Mouse (Mus musculus): Measurements from ENCODE around the gene Kpna7. TPM values are rescaled to one million over a fixed set of nuclear protein-coding genes. Genes with fewer than 3 reads are reported as not detected.

Gene Kpna7
- polyA plus RNA-seq, 1 experiment from 2014 or later, result 0.21 TPM

DNA sequence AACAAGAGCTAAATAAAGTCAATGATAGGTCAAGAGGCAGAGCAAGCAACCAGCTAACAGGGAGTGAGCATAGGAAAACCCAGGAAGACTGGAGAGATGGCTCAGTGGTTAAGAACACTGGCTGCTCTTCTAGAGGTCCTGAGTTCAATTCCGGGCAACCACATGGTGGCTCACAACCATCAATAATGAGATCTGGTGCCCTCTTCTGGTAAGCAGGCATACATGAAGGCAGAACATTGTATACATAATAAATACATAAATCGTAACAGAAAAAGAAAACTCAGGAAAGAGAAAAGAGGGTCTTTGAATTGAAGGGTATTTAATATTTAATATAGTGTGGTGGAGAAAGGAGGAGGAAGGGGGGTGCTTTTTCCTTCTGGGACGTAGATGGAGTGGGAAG is 112.6 kb downstream of the Kpna7 start:
- DNase-seq (ENCODE audit: low read depth, low spot score), result no peak
- ChIA-PET CTCF (interaction anchor here (0.7 to 2.4 kb wide), 17 partner anchors 12 to 127 kb away, joined by 3 to 11 read pairs (median 4); no protein-coding TSS in a partner anchor), POLR2A (no interaction called here)
- in situ Hi-C loops (cut with MboI; ENCODE audit: low pct_unique_long_range_greater_than_20kb), result no loop called here
- peak; percentile 83 for TF ChIP-seq CTCF (IDR thresholded peaks at IDR 0.05)
- ATAC-seq, result no peak
- H3K27me3 ChIP-seq, result no peaks in the 10 kb centered on the region

DNA sequence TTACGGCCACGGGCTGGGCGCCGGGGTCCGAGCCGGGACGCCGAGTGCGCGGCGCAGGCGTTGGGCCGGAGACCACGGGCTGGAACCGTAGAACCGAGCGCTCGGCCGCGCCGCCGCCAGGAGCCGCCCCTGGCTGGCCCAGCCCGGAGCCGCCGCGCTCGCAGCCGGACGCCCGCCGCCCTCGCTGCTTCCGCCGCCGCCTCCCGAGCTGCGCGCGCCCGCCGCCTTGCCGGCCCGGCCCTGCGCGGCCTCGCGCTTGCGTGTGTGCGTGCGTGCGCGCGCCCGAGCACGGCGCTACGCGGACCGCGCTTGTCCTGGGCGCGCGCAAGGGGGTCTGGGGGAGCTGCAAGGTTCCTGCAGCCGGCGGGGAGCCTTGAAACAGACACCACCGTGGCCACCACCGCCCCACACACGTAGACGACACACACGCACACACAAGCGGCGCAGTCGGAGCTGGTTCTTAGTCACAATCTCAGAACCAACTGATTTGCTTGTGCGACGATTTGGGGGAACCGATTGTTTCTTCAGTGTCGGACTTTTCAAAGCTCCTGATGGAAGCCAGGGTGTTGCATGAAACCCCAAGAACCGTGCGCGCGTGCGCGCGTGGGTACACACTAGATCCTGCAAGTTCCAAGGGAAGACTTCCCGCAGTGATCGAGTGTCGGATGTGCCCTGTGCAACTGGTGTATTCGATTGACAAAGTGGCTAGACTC is 118.0 kb downstream of the Kpna7 start, which contains the start of gene Smurf1:
TSS of gene Smurf1 (minus strand) at position 209 of the 713 bp plus-strand sequence.
- peak; percentile 34 for ATAC-seq
- in situ Hi-C loops (cut with MboI; ENCODE audit: low pct_unique_long_range_greater_than_20kb), result no loop called here
- no peak for DNase-seq (ENCODE audit: low read depth, low spot score)
- POLR2A ChIA-PET, result interaction anchor here (1.0 to 2.5 kb wide), 4 partner anchors 9 to 51 kb away, joined by 3 to 14 read pairs (median 3); no protein-coding TSS in a partner anchor
- no peak for TF ChIP-seq CTCF (IDR thresholded peaks at IDR 0.05)
- CTCF ChIA-PET, result interaction anchor here (1.0 to 1.5 kb wide), 4 partner anchors 20 to 81 kb away, joined by 3 to 5 read pairs (median 4); no protein-coding TSS in a partner anchor
- no peaks in the 10 kb centered on the region for H3K27me3 ChIP-seq

DNA sequence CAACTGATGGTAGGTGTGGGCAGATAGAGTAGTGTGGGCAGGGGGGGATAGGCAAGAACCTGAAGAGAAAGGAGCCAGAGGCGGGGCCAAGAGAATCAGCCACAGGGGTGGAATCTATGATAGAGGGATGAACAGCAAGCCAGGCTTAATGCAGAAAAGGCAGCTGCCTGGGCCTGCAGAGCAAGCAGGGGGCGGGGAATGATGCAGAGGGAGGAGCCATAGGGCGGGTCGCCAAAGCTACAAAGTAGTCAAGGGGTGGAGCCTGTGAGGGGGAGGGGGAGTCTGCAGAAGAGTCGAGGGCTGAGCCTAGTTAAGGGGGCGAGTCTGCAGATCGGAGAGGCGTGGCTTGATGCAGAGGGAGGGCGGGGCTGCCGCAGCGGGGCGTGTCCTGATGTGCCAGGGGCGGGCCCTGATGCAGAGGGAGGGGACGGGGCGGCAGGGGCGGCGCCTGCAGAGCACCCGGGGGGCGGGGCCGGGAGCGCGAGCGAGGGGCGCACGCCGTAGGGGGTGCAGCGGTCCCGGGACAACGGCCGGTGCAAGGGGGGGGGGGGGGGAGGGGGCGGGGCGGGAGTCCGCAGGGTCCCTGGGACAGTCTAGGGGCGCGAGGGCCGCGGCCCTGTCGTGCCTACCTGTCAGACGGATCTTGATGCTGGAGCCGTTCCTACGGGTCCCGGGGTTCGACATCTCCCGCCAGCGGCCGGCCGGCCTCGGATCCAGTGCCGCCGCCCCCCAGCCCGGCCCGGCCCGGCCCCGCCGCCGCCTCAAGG is 118.8 kb downstream of the Kpna7 start:
- CTCF ChIA-PET, result interaction anchor here (1.5 kb wide), 1 partner anchor 57 kb away, joined by 5 read pairs; no protein-coding TSS in a partner anchor
- DNase-seq (ENCODE audit: low read depth, low spot score), result peak; percentile 73
- POLR2A ChIA-PET, result interaction anchor here (1.5 to 2.5 kb wide), 2 partner anchors 15 to 50 kb away, joined by 7 to 14 read pairs; no protein-coding TSS in a partner anchor
- TF ChIP-seq CTCF (IDR thresholded peaks at IDR 0.05), result no peak
- no peaks in the 10 kb centered on the region for H3K27me3 ChIP-seq
- peak; percentile 66 for ATAC-seq
- in situ Hi-C loops (cut with MboI; ENCODE audit: low pct_unique_long_range_greater_than_20kb), result loop anchor here (5.0 kb wide), 1 partner anchor 48 kb away; no protein-coding TSS in a partner anchor

DNA sequence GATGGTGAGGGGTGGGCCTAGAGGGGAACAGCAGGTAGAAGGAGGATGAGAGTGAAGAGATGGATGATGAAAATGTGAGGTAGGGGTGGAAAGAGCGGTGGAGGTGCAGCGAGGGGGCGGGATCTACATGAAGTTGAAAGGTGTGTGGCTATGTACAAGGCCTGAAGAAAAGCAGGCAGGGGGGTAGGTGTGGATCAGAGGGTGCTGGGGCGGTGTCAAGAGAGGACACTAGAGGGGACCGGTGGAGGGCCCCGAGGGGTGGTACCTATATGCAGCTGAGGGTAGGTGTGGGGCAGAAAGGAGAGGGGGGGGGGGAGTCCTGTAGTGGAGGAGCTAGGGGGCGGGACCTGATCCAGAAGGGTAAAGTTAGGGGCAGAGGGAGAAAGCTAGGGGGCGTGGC is 119.4 kb downstream of the Kpna7 start:
- H3K27me3 ChIP-seq, result no peaks in the 10 kb centered on the region
- in situ Hi-C loops (cut with MboI; ENCODE audit: low pct_unique_long_range_greater_than_20kb), result loop anchor here (5.0 kb wide), 1 partner anchor 47 kb away; no protein-coding TSS in a partner anchor
- TF ChIP-seq CTCF (IDR thresholded peaks at IDR 0.05), result no peak
- DNase-seq (ENCODE audit: low read depth, low spot score) (no peak), ATAC-seq (no peak)
- POLR2A ChIA-PET, result interaction anchor here (1.1 to 2.5 kb wide), 3 partner anchors 15 to 63 kb away, joined by 3 to 14 read pairs (median 7); no protein-coding TSS in a partner anchor
- CTCF ChIA-PET, result no interaction called here

DNA sequence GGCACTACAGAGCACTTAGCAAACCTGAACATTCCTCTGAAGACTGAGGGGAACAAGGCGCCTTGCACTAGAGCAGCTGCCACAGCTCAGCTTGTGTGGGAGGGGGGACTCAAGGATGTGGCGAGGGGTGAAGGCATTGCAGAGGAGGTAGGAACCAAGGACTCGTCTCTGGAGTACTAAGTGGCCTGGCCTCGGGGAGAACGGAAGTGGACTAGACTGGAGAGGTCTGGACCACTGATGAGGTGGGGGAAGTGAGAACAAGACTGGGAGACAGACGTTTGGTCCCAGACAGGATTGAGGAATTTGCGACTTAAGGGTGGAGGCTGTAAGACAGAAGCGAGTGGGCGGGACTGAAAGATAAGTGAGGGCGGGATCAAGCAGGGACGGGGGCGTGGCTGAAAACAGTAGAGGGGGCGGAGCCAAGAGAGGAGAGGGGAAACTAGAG is 120.0 kb downstream of the Kpna7 start:
- TF ChIP-seq CTCF (IDR thresholded peaks at IDR 0.05), result no peak
- ATAC-seq, result peak; percentile 22

DNA sequence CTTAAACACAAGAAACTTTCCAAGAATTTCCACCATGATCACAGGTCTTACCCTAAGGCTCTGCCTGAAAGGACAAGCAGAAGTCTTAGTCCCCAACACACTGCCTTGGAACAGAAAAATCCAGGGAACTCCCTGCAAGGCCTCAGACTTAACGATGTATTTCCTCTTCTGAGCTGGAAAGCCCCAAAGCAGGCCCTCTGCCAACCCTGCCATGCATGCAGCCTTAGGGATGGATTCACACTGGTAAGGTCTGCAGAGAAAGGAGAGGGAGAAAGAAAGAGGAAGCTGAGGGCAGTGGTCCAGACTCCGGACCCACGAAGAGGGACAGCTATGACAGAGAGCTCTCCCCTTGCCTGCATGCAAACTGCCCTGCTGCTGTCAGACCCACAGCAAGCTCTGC is 120.4 kb downstream of the Kpna7 start:
- no peaks in the 10 kb centered on the region for H3K27me3 ChIP-seq
- no peak for TF ChIP-seq CTCF (IDR thresholded peaks at IDR 0.05)
- POLR2A ChIA-PET, result interaction anchor here (0.8 to 1.5 kb wide), 5 partner anchors 14 to 62 kb away, joined by 3 to 7 read pairs (median 3); no protein-coding TSS in a partner anchor
- in situ Hi-C loops (cut with MboI; ENCODE audit: low pct_unique_long_range_greater_than_20kb), result loop anchor here (5.0 kb wide), 1 partner anchor 46 kb away; no protein-coding TSS in a partner anchor
- ATAC-seq (no peak), DNase-seq (ENCODE audit: low read depth, low spot score) (peak; percentile 64)
- CTCF ChIA-PET, result interaction anchor here (1.0 kb wide), 1 partner anchor 9 kb away, joined by 3 read pairs; no protein-coding TSS in a partner anchor

More for the DNA sequence above, 120.0 kb downstream of the Kpna7 start:
- ChIA-PET POLR2A (interaction anchor here (0.8 to 1.5 kb wide), 4 partner anchors 14 to 63 kb away, joined by 3 to 7 read pairs (median 3); no protein-coding TSS in a partner anchor), CTCF (interaction anchor here (1.0 kb wide), 1 partner anchor 10 kb away, joined by 3 read pairs; no protein-coding TSS in a partner anchor)
- H3K27me3 ChIP-seq, result no peaks in the 10 kb centered on the region
- in situ Hi-C loops (cut with MboI; ENCODE audit: low pct_unique_long_range_greater_than_20kb), result loop anchor here (5.0 kb wide), 1 partner anchor 47 kb away; no protein-coding TSS in a partner anchor
- DNase-seq (ENCODE audit: low read depth, low spot score), result no peak

DNA sequence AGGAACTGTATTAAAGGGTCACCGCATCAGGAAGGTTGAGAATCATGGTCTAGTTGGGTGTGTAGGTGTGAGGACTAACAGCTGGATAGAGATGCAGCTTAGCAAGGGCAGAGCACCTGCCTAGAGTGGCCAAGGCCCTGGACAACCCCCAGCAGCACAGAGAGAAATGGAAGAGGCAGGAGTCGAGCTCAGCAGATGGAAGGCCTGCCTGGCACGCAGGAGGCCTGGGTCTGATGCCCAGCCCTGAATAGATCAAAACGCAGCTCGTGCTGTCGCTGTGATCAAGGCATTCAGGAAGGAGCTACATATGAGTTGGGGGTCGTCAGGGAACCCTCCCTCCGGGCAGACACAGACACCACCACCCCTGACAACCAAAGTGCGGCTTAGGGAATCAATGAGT is 125.6 kb downstream of the Kpna7 start:
- CTCF ChIA-PET, result interaction anchor here (0.7 to 1.5 kb wide), 3 partner anchors 31 to 48 kb away, joined by 3 read pairs; no protein-coding TSS in a partner anchor
- no peak for TF ChIP-seq CTCF (IDR thresholded peaks at IDR 0.05)
- no peak for DNase-seq (ENCODE audit: low read depth, low spot score)
- no peak for ATAC-seq
- POLR2A ChIA-PET, result no interaction called here
- in situ Hi-C loops (cut with MboI; ENCODE audit: low pct_unique_long_range_greater_than_20kb), result no loop called here
- no peaks in the 10 kb centered on the region for H3K27me3 ChIP-seq

DNA sequence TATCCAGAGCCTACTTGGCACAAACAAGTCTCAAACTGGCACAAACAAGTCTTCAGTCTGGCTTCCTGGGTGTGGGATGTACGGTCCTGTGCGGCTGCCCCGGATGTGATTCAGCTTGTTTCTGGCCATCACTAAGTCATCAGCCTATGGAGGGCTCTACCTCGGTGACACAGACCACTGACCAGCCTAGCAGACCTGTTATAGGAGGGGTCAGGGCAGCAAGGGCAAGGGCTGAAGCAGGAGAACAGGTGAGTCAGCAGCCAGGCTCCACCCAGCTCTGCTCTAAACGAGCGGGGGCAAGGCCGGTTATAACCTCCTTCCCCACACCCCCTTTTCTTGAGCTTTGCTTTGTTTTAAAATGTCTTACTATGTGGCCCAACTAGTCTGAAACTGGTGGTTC is 129.4 kb downstream of the Kpna7 start:
- CTCF ChIA-PET, result interaction anchor here (1.2 to 1.4 kb wide), 3 partner anchors 9 to 49 kb away, joined by 3 read pairs; no protein-coding TSS in a partner anchor
- TF ChIP-seq CTCF (IDR thresholded peaks at IDR 0.05), result no peak
- DNase-seq (ENCODE audit: low read depth, low spot score) (no peak), ATAC-seq (no peak)
- H3K27me3 ChIP-seq, result no peaks in the 10 kb centered on the region
- POLR2A ChIA-PET, result interaction anchor here (0.6 kb wide), 1 partner anchor 188 kb away, joined by 3 read pairs; no protein-coding TSS in a partner anchor
- in situ Hi-C loops (cut with MboI; ENCODE audit: low pct_unique_long_range_greater_than_20kb), result no loop called here

DNA sequence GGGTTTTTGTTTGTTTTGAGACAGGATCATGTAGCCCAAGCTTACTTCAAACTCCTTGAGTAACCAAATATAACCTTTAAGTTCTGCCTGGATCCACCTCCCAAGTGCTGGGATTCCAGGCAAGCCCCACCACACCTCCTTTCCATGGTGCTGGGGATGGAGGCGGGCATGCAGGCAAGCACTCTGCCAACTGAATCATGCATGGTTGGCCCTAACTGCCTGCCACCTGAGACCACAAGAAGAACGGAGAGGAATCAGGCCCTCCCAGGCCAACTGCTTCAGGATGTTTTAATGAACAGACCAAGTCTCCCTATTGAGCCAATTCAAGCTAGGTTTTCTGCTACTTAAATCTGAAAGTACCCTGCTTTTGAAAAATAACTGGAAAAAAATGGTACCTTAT is 131.2 kb downstream of the Kpna7 start:
- DNase-seq (ENCODE audit: low read depth, low spot score) (no peak), ATAC-seq (no peak)
- TF ChIP-seq CTCF (IDR thresholded peaks at IDR 0.05), result no peak
- ChIA-PET POLR2A (interaction anchor here (1.3 kb wide), 1 partner anchor 9 kb away, joined by 4 read pairs; no protein-coding TSS in a partner anchor), CTCF (interaction anchor here (1.2 to 1.9 kb wide), 4 partner anchors 8 to 31 kb away, joined by 3 to 6 read pairs (median 4); no protein-coding TSS in a partner anchor)
- in situ Hi-C loops (cut with MboI; ENCODE audit: low pct_unique_long_range_greater_than_20kb), result no loop called here
- no peaks in the 10 kb centered on the region for H3K27me3 ChIP-seq

All from Patski (cell line).